Mouse (Mus musculus) MEL-GATA-1-ER (cell line): ENCODE measurements around the gene Lonp1.
"Not testable (repeated sequence)": the region's sequence is repeated elsewhere in the genome, so short reads cannot be mapped to it uniquely, and the experiment has no call there.

Experiments used
- DNase-seq: peaks from one replicate; pipeline ENCODE4 v3.0.0-alpha.2; 2012; ENCODE audit warnings: low read depth; ENCODE audit errors: extremely low read depth

The Lonp1 gene

DNA sequence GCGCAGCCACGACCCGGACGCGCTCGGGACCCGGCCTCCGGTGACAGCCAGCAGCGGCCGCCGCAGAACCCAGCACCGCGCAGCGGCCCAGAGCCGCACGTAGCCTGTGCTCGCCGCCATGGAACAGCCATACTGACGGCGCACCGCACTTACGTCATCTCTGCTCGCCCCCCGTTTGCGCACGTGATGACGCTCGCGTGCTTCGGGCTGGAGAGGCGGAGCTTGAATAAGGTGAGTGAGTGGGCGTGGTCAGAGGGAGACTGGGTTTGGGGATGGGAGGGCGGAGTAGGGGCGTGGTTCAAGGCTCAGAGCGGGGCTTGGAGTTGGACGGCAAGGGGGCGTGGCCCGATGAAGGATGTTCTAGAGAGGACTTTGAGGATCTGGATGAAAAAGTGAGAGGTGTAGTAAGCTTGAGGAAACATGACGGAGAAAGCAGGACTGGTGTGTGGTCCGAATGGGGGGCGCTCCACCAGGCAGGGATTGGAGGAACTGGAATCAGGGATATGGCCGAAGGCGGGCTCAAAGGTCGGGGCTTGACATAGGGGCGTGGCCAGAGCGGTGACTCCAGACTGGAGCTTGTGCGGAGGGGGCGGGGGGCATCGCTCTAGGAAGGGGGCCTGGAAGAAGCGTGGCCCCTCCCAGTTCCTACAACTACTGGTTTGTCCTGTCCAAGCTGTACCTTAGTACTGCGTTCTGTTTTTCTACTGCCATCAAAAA lies at the start of gene Lonp1:
Gene Lonp1 (minus strand): TSS at position 134 of the 717 bp plus-strand sequence.
- DNase-seq = peak; percentile 92

- no peak for DNase-seq
Measured at GRCm38 (mm10) chr17:56673647-56674416, 47.1 kb upstream of the Lonp1 start.

DNA sequence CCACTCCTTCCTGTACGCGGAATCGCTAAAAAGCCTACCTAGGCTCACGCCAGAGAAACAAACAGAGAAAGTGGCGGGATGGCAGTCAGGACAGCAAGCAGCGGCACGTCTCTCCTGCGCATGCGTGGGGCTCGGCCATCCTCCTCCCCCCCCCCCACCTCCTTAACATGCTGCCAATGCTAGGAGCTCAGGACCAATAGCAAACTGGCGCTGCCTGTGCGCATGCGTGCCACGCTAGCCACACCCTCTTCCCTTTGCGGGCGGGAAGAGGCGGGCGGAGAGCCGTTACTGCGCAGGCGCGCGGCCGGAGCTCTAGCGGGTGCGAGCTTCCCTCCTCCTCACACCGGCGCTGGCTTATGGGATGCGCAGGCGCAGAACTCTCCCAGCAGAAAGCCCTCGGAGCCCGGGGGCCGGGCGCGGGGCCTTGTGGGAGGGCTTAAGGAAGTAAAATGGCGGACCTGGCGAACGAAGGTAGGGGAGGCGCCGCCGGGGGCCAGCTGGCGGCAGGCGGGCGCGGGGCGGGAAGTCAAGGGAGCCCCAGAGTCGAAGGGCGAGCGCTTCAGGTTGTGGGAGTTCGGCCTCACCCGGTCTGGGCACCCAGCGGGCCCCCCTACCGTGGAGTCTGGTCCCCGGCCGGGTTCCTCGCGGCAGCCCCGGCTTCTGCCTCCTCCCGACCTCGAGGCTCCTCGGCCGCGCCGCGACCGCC lies 46.4 kb upstream of the Lonp1 start, which contains the start of gene Ranbp3:
Gene Ranbp3 (plus strand): TSS at position 354 of the 706 bp plus-strand sequence.
- DNase-seq = peak; percentile 95

- no peak for DNase-seq
Measured at GRCm38 (mm10) chr17:56669766-56670165, 43.1 kb upstream of the Lonp1 start.

DNA sequence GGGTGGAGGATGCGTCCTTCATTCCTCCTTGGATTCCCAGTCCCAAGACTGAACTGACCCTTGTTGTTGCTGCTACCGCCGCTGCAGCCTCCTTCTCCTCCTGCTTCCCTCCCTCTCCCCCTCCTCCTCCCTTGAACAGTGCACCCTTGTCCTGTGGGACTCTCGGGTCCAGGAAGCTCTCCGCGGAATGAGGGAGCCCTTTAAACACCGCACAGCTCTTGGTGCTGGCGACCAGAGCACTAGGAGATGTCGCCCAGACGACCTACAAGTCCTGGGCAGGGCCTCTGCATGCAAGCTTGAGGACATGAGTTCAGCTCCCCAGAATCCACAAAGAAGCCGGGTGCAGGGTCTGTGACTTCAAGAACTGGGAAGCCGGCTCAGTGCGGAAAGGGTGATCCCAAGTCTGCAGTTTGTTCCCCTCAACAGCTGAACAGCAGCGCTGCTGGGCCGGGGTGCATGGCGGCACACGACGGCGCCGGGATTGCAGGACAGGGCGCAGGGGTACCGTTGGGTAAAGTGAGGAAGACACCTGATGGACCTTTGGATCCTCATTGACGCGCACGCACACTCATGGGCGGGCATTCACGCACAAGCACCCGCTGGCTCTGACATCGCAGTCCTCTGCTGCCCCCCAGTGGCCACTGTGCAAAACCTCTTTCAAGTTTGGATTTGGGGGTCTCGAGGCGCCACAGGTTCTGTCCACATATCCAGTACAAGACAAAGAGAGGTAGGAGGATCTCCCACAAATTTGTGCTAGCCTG lies 41.9 kb upstream of the Lonp1 start:
- peak; percentile 49 for DNase-seq

- DNase-seq = no peak
Measured at GRCm38 (mm10) chr17:56667591-56667990, 40.9 kb upstream of the Lonp1 start.

DNA sequence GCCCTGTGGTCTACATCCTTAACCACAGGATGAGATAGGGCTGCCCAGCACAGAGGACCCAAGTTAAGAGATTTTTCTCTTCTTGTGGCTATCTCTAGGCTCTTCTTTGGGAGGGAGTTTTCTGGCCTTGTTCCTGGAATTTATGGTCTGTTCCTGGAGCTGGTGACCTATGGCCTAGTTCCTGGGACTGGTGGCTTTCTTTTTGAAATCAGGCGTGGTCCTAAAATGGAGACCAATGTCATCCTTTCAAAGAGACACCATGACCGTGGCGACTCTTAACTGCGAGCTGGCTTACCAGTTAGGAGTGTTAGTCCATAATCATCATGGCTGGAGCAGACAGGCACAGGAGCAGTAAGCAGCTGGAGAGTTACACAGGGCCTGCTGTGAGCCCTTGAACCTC lies 39.7 kb upstream of the Lonp1 start:
- DNase-seq = no peak

DNA sequence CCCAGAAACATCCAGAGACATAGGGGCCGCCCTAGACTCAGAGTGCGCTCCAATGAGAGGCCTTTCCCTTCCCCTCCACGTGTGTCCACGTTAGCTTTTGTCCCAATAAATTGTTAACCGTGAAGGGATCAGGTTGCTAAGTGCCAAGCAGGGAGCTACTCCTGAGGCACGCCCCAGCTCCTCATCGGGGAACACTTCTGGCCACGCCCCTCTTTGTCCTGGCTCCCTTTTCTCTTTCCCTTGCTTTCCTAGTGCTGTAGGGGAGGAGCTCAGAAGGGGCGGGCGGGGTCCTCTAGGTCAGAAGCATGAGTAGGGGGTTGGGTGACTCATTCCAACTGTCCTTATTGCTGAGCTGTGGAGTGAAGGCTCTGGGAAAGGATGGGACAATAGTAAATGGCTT lies 37.6 kb upstream of the Lonp1 start:
- no peak for DNase-seq

DNA sequence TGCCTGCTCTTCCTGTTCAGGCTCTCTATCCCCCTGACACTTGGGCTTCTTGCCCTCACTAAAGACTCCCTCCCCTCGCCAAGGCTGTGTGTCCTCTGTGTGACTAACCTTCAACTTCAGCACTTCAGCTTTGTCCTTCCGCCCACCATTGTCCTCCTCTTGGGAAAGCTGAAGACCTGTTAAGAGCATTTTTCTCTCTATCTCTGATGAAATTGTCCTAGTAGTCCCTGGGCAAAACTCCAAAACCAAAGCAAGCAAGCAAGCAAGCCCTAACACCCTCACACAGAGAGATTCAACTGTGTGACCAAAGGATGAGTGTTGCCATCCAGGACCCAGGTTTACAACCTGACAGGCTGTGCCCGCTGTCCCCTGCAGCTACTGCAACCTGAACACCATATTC lies 37.0 kb upstream of the Lonp1 start:
- DNase-seq = no peak

DNA sequence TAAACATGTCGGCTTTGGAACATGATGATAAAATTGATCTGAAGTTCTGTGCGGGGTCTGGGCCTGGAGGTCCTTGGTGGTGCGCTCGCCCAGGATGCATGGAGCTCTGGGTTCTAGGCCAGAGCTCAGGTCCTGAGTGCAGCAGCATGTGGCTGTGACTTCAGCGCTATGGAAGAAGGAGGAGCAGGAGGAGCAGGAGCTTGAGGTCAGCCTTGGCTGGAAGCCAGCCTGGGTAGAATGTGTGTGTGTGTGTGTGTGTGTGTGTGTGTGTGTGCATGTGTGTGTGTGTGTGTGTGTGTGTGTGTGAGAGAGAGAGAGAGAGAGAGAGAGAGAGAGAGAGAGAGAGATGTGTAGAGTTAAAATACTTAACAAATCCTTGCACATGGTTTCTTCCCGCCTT lies 29.5 kb upstream of the Lonp1 start:
- DNase-seq = no peak

DNA sequence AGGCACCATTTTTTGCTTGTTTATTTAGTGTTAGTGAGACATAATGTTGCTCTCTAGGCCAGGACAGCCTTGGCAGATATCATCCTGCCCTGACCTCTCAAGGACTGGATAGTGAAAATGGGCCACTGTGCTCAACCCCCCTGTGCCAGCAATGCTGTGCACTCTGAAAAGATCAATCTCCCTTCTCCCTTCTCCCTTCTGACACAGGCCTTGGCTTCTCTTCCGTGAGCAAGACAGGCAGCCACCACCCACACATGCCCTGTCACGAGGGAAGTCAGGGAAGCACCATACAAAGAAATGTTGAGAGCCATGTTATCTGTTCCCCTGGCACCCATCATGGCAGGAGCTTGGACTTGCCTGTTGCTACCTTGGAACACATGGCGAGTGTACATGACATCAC lies 28.6 kb upstream of the Lonp1 start:
- no peak for DNase-seq

- DNase-seq = no peak
Measured at GRCm38 (mm10) chr17:56654771-56655170, 28.1 kb upstream of the Lonp1 start.

- no peak for DNase-seq
Measured at GRCm38 (mm10) chr17:56651801-56652200, 25.1 kb upstream of the Lonp1 start.

GRCm38 (mm10) chr17:56647546-56647945 lies 20.9 kb upstream of the Lonp1 start:
- no peak for DNase-seq

GRCm38 (mm10) chr17:56643237-56643636 lies 16.6 kb upstream of the Lonp1 start:
- DNase-seq = no peak

- no peak for DNase-seq
Measured at GRCm38 (mm10) chr17:56634023-56634422, 7.3 kb upstream of the Lonp1 start.

DNA sequence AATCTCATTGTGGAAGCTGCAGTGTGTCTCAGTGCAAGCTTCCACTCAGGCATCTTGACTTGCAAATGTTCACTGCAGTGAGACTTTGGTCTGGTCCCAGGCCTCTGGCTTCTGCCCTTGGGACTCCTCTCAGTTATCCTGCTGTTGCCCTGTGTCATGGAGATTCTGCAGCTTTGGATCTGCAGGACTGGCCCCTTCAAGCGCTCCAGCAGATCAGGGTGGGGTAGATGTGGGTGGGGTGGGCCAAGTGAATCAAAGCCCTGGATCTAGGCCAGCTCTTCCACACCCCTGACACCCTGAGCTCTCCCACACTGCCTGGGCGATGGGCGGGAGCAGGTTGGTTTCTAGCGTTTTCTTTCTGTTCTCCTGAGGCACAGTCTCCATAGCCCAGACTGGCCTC lies 5.1 kb upstream of the Lonp1 start:
- DNase-seq = no peak

GRCm38 (mm10) chr17:56629800-56630781 lies 3.4 kb upstream of the Lonp1 start:
- DNase-seq = not testable (repeated sequence)

DNA sequence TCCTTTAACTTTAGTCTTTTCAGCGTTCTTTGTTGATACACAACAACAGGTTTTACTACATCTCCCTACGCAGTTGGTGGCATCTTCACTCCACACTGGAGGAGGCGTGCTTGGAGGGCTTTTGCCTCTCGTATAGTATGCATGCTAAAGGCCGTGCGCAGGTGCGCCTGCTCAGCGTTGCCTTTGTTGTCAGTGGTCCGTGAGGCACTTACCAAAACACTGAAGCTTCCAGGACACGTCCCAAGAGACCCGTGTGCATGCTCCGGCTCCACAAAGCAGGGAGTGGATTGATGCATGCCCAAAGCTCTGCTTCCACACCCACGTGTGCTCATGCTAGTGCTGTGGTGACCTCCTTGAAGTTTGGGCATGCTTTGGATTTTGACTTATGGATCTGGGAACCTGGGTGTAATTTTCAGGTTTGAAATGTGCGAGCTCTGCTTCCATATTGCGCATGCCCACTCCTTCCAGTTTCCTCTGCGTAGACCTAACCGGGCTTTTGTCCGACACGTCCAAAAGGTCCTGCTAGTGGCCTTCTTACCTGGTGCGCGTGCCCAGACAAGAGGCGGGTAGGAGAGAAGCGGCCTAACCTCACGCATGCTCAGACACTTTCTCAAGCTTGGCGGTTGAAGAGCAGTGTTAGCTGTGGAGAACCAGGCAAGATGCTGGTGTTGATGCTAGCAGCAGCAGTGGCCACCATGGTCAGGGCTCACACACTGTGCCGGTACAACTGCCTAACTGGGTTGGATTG lies 1.0 kb upstream of the Lonp1 start, which contains the start of gene Catsperd:
Gene Catsperd (plus strand): TSS at position 614 of the 748 bp plus-strand sequence.
- no peak for DNase-seq
